Mouse (Mus musculus) urinary bladder, adult 18-20 months (tissue): ENCODE data around the gene Cox11.

Experiments
- DNase-seq, 2 experiments: peaks; one replicate each; pipeline ENCODE4 v3.0.0; 2022; ENCODE audit warnings: low spot score in 2 of 2, mixed read lengths in 2 of 2

Gene Cox11

DNA sequence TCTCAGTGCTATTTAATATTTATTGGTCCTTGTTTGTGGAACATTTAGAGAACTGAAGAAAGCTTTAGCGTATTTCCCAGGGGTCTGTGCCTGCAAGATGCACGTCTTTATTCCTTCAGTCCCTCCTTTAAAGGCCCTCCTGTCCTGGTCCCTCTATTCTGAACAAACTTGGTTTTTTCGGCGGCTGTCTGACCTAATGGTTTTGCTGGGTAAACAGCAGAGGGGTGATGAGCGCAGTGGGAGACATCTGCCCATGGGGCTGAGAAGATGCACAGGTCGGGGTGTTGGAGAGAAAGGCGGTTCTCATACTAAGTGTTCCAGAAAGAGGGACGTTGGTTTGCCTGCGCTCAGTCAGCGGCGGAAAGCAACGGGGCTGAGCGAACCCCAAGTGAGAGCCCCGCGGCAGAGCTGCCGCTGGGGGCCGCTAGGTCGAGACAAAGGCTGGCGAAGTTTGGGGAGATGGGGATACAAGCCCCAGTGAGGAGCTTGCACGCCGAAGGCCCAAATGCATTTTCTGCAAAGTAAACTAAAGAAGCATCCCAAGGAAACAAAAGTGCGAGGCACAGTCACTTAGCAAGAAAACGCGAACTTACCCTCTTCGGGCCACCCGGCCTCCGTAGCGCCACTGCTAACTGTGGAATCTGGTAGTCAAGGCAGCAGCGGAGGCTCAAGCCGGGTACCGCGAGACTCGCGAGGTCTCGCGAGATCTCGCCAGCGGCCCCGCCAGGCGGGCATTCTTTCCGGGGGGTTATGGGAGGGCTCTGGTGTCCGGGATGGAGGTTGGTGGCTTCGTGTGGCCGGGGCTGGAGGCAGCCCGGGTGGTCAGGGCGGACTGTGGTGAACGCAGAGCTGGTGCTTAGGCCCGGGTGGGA, at the start of gene Cox11, which contains the start of gene Stxbp4:
TSS of gene Cox11 (plus strand) at position 734 of the 872 bp plus-strand sequence.
TSS of gene Stxbp4 (minus strand) at position 645 of the 872 bp plus-strand sequence.
- peak; percentile 86 to 89 for DNase-seq

DNA sequence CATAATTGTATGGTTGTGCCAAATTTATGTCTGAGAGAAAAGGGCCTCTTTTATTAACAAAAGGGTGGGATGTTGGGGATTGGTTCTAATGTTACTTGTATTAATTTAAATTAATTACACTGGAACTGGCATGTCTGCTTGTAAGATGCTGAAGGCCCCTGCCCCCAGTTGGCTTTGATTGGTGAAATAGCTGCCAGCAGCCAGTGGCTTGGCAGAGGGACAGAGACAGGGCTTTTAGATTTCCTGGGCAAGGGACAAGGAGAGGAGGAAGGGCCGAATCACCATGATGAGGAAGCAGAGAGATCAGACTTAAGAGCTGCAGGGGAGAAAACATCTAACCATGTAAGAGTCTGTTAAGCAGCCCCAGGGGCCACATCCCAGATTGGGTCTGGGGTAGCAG, 47.0 kb upstream of the Cox11 start:
- no peak for DNase-seq

DNA sequence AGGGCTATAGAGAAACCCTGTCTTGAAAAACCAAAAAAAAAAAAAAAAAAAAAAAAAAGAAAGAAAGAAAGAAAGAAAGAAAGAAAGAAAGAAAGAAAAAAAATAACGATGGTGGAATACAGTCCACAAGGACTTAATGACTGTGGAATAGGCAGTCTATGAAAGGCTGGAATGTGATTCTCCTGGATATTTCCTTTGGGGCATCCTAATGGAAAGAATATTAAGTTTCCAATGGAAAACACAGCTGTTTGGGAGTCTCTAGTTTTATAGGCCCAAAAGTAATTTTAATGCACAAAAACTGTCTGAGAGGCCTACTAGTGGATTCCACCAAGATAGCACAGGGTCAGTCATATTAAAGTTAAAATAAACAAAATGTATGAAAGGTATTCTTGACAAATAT, 42.1 kb upstream of the Cox11 start:
- no peak for DNase-seq

DNA sequence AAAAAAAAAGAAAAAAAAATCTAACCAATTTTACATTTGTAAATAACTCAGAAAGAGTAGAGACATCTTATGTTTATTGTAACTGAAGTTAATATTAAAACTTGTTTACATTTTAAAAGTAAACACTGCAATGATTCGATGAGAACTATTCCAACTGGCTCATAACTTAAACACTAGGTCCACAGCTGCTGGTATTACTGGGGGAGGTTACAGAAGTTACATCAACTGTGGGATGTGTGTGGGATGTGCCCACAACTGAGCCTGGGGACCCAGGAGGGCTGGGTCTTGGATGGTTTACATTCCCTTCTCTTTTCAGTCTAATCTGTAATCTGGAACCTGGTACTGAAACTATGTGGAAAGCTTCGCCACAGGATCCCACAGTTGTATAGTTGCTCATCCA, 34.9 kb upstream of the Cox11 start:
- no peak for DNase-seq

DNA sequence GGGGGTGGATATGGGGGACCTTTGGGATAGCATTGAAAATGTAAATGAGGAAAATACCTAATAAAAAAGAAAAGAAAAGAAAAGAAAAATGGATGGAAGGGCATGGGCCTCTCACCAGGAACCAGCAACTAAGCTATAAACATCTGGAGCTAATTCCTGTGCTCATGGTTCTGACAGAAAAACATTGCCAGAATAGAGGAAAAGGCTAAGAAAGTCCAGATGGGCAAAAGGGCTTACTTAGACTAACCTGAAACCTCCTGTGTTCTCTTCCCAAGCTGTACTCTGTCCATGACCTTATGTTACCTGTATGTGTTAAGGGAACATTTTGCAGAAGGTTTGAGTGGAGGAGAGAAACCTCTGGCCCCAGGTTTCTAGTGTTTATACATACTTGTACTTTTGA, 25.9 kb upstream of the Cox11 start:
- DNase-seq: no peak

DNA sequence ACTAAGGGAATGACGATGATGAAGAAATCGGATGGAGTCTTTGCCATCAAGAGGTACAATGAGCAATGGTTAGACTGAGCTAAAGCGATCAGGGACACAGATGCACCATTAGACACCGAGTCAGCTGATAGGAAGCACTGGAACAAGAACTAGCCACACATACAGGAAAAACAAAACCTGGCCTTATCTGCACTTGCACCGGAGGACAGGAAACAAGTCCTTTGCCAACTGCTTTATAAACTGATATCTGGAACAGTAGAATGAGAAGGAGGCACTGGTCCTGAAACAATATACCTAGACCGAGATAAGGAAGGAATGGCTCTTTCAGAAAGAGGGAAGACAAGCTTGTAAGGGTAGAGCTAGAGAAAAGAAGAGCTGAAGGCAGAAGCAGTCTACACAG, 23.2 kb upstream of the Cox11 start:
- DNase-seq: no peak

DNA sequence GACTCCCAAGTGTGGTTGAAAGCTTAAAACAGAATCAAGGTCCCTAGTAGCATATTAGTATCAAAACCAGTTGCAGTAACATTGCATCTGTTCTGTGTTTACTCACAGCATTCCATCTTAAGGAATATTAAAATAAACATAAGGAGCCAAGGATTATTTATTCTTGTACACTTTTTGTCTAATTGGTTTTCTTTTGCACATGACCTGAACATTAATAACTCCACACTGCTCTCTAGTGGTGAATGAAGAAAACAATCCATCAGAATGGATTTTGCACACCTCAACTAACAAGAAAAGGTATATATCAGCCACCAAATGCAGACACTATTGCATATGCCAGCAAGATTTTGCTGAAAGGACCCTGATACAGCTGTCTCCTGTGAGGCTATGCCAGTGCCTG, 21.5 kb upstream of the Cox11 start:
- no peak for DNase-seq

DNA sequence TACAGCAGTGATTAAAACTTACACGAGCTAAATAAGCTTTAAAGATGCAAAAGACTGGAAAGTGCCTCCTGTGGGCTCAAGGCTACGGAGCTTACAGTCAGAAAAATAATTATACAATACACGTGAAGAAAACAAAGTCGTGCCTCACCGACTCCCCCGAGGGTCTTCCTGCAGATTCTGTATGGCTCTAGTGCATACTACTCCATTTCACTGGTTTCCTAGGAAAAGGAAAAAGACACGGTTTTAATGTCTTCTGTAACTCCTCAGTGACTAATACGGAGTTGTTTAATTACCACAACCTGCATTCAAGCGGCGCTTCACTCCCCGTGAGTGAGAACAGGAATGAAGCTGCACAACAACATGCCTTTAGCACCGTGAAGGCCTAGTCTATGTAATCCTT, 15.9 kb upstream of the Cox11 start:
- no peak for DNase-seq

DNA sequence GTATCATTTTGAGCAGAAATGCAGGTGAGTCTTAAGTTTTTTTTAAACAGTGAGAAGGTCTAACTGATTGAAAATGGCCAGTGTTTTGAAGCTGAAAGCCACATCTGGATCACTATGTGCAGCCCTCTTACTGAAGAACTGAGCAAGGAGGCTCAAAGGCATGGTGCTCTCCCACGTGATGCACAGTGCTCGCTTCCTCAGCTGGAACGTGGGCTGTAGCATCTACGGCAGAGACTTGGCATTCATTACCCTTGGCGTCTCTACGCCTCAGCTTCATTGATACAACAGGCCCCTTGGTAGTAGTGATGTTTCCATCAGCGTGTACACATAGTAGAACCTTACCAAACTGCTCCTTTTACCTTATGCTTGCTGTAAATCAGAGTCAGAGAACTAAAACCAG, 15.5 kb upstream of the Cox11 start:
- DNase-seq: no peak

DNA sequence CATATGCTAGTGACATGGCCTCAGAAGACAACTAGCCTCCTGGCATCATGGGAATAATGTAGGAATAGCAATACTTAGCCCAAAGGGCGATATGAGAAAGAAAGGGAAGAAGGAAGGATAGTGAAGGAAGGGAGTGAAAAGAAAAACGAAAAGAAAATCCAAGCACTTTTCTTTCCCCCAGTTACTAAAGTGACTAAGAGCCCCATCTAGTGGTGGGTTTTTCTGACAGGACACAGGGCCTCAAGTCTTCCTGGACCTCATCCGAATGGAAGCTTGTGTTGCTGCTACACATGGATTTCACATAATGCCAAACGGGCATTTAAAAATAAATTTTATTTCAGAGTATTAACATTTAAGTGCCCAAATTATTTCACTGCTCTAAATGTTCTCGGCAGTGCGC, 14.5 kb upstream of the Cox11 start:
- no peak for DNase-seq

DNA sequence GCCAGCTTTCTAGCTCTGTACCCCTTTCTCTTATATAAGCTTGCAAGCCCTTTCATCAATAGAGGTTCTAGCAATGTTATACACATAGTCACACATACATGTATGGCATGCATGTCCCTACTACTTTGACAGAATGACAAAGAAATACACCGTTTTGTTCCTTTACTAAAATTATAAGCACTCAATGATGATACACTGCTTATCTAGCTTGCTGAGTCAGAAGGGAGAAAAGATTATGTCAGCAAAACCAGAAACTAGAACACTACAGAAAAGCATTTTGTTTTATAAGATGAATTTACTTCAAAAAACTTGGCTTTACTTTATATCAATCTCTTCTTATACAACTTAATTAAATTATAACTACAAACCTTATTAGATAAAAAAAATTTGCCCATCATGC, 12.8 kb upstream of the Cox11 start:
- no peak for DNase-seq

DNA sequence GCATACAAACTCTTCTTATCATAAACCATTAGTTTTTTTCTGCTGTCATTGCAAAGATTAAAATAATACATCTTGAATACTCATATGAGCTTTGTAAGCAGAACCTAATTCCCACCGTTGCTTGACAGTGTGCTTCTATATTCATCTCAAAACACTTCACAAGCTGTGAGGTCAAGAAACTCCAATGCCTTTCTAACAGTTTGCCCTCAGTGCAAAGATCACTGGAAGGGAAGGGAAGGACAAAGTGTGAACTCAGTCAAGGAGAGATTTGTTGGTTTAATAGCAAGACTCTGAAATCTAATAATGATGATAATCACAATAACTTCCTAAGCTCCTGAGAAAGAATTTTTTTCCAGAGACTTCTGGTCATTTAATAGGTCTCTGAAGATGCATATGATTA, 10.2 kb upstream of the Cox11 start:
- DNase-seq: no peak

DNA sequence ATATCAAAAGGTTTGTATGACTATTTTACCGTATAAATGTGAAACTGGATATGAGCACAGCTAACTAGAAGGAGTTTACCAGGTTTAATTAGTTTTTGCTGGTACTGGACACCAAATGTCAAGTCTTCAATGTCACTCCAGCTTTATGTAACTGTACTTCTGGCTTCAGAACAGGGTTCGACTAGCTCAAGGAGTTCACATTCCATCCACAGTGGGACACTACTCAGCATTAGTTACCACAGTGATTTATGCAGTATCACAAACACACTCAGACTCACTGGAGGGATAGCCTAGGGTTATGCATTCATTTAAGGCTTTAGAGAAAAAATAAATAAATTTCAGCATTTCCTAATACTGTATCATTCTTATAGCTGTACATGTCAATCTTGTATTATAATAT, 5.5 kb upstream of the Cox11 start:
- no peak for DNase-seq

DNA sequence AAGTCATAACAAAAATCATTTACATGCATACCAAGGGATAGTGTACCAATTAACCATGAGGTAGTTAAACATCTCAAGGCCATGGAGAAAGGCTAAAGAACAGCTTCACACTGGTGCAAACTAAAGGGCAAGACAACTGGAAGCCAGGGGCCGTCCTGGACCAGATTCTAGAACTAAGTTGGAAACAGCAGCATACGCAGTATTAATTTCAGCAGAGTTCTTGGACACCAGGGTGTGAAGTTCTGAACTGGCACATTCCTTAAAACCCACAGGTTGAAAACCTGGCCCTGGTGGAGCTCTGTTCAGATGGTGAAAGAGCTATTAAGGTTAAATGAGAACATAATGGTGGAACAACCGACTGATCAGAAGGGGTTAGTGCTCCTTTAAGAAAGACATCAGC, 3.3 kb upstream of the Cox11 start:
- DNase-seq: no peak

DNA sequence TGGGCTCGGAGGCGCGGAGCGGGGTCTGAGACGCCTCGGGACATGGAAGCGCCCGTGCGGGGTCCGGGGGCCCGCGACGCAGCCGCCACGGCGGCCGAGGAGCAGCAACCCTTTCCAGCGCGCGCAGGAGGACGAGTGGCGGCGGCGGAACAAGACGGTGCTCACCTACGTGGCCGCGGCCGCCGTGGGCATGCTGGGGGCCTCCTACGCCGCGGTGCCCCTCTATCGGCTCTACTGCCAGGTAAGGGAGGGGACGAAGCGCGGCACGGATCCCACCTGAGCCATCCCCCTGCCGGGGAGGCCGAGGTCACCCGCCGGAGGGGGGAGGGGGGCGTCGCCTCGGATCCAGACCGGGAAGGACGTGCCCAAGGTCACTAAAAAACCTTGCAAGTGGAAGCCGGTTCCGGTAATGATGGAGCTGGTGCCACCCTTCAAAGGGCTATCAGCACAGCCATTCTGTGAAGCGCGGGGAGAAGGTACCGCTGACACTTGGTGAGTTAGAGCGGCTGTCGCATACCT, 398 bp downstream of the Cox11 start:
- peak in 1 of 2 experiments; percentile 4 for DNase-seq

DNA sequence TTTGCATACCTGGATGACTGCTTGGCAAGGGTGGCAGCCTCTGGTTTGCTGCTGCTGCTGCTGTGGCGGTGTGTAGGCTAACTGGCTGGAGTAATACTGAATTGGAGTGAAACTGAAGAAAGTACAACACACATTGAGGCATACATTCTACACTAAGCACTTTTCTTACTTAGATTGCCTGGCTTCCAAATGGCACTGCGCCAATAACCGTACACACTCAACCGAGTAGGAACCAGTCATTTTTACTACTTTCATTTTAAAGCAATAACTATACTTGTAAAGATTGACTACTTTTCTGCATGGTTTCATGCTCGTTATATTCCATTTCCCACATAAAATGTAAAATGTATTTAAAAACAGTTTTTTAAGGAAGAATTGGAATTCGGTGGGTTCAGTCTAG, 11.8 kb downstream of the Cox11 start:
- no peak for DNase-seq

DNA sequence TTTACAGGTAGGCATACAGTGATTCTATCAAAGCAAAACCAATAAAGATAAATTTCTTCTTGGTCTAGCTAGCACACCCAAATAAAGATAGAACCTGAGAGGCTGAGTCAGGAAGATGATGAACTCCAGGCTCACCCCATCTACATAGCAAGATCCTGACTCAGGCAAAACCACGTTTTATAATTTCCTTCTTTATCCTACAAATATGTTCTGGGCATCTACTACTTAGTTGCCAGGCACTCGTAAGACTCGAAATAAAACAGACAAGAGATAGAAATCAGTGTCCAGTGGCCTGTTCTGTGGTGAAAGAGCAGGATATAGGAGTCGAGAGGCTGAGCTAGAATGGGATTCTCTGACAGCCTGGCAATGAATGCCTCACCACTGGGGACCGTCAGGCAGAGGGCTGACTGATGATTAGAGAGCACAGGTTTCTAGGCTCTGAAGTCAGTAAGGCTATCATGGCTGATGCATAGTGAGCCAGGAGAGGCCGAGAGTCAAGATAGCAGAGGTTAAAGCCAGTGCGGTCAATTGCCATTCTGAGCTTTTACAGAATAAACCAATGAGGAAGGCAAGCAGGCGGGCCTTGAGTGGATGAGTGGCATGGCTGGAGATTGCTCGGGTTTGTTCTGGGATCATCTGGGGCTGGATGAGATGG, 12.4 kb downstream of the Cox11 start:
- DNase-seq: no peak

DNA sequence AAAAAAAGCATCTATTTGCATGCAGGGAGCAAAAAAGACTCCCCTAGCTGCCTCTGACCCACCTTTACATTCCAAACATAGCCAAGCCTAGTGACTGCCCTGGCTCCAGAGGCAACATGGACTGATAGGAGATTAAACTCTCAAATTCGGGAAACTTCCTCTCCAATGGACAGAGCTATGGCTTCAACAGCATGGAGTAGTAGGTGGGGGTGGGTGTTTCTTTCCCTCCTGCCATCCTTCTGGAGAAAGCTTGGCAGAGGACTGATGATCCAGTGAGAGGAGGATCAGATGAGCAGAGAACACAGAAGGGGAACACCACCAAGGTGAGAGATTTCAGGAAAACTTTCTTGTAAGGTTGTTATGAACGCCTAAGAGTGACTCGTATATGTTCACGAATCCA, 14.6 kb downstream of the Cox11 start:
- no peak for DNase-seq

DNA sequence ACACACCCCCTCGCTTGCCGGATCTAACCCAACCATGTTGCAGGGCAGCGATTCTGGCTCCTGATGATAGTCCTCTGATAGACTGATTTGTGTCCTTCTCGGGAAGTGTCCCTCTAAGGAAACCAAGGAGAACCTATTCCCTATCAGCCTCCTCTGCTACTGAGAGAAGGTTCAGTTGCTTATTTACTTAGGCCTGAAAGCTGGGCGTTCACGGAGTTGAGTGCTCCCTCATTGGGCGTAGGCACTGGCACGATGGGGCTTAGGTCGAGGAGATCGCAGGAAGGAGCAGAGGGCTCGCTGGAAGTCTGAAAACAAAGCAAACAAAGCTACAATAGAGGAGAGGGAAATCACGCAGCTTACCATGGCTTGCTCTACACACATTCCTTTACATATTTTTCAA, 19.6 kb downstream of the Cox11 start:
- no peak for DNase-seq

DNA sequence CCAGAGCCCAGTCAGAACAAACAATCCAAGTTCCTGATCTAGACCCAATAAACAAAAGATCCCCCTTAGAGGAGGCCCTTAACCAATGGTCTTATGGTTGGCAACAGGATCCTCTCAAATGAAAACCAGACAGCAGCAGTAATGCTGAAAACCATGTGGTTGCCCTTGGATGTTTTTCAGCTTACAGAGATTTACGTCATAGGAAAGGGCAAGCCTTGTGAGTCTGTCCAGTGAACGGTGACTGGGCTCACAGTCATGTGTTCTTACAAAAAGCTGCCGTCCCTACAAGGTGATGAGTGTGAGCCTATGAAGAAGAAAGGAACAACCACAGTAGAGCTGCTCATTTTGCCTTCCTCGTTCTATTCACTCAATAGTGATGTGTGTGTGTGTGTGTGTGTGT, 22.7 kb downstream of the Cox11 start:
- DNase-seq: no peak

DNA sequence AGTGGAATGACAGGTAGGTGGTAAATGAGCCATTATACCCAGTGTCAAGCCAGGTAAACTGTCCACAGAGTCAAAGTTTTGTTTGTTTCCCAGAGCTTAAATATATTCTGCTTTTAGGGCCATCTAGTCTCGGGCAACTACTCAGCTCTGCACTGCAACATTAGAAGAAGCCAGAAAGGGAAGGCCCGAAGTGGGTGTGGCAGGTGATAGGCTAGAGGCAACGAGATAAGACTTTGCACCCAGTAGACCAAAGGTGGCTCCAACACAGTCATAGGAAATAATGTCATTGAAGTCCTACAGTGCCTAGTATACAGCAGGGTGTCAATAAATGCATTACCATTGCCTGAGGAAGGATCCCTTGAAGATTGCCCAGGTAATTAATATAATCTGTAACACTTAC, 25.1 kb downstream of the Cox11 start:
- DNase-seq: no peak

DNA sequence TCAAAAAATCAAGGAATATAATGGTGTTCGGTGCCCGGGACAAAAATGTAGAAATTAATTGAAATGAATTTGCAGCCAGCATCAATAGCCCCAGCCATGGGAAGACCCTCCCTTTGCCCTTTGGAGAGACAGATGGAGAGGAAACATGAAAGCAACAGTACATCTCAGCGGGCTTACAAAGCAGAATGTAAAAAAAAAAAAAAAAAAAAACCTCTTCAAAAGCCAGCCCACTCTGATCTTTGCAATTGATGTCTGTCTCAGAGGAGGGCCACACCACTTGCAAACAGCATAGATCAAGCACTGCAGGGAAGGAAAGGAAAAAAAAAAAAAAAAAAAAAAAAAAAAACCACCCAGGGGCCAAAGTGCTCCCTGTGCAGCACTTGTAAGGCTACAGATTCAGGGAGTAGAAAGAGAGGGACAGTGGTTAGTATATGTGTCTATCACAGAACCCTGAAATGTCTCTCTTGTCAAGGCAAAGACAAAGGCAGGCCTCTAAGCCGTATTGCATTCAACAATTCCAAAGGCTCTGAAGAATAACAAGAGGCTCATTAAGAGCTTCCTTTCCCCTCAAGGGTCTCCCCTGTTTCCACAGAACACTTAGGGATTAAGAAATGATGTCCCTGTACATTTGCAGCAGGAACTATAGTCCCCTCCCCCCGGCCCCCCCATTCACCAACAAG, 25.8 kb downstream of the Cox11 start:
- no peak for DNase-seq
